Mouse (Mus musculus): ENCODE data around the gene Ascl4. TPM values are rescaled to one million over a fixed set of nuclear protein-coding genes. Genes with fewer than 3 reads are reported as not detected.

Gene Ascl4
- total RNA-seq, 2 experiments from 2014 or later = not detected

- DNase-seq (ENCODE audit: low spot score in 2 of 2) = no peak
These were observed 41.2 kb downstream of the Ascl4 start for GRCm38 (mm10) chr10:85968731-85969130.

DNA sequence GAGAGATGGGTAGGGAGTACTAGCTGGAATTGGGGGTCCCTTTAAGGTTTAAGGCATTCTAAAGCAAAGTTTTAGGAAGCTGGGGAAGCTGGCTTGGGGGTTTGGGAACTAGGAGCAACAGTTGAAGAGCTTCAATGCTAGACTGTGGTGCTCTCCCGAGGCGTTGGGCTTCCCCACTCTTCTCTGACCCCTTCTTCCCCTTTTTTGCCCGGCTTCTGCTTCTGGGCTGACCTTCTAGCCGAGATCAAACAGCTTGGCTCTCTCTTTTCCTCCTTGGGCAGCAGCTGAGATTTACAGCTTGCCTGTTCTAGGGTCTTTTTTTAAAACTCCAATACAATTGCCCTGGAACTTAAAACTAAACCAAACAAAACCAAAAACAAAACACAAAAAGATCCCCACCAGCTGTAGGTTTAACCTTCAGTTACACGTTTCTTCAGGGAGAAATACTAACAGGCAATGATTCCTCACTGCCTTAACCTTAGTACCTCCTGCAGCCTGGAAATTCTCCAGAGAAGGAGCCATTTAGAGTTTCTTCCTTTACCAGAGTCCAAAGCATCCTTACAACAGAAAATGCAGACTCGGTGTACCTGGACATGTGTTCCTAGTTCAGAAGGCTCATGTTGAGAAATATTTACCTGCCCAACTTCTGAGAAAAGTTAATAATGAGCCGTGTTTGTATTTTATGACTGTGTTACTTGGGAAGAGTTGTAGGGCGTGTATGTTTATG is 42.6 kb downstream of the Ascl4 start:
- no peak for DNase-seq (ENCODE audit: low spot score in 2 of 2)

GRCm38 (mm10) chr10:85971826-85972225 is 44.3 kb downstream of the Ascl4 start:
- no peak for DNase-seq (ENCODE audit: low spot score in 2 of 2)

GRCm38 (mm10) chr10:85972915-85973314 is 45.4 kb downstream of the Ascl4 start:
- DNase-seq (ENCODE audit: low spot score in 2 of 2) = no peak

DNA sequence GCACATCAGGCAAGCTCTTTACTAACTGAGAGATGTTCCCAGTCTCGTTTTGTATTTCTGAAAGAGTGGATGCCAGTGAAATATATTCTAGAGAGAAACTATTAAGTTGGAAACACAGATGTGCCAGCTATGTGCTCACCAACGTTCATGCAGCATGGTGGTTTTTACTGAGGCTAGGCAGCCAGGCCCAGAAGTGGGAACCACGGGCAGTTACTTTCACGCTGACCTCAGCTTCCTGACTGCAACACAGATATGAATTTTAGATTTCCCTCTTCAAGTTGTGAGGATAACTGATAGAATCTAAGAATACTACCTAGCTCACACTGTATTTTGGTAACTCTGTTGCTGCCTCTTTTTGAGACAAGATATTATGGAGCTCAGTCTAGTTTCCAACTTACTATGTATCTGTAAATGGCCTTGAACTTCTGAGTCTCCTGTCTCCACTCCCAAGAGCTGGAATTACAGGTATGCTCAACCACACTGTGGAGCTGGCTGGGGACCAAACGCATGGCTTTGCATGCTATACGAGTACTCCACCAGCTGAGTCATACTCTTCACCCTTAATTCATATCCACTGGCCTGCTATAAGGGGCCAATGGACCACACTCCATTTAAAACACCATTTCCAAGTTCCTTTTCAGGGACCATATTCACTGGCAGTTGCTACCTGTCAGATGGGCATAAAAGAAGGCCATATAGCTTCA is 62.1 kb downstream of the Ascl4 start:
- no peak for DNase-seq (ENCODE audit: low spot score in 2 of 2)

DNA sequence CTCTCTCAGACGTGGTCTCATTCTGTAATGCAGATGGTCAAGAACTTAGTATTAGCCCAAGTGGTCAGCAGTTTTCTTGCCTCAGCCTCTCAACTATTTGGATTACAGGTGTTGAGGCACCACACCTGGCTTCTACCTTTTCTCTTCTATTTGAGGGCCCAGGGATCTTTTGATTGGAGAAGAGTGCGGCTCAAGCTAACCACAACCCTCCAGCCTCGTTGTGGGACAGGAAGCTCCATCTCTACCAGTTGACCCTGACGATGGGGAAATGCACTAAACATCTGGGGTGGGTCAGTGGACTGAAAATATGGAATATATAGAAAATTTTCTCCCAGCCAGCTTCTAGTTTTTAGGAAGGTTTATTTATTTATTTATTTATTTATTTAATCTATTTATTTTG is 64.9 kb downstream of the Ascl4 start:
- no peak for DNase-seq (ENCODE audit: low spot score in 2 of 2)

GRCm38 (mm10) chr10:85993836-85994235 is 66.4 kb downstream of the Ascl4 start:
- DNase-seq (ENCODE audit: low spot score in 2 of 2) = no peak

- DNase-seq (ENCODE audit: low spot score in 2 of 2) = peak in 1 of 2 experiments; percentile 4
These were observed 67.1 kb downstream of the Ascl4 start for GRCm38 (mm10) chr10:85994543-85995104.

Other genes starting within 250 kb of the Ascl4 start
- 10 to 100 TPM; 22.3 to 22.7 TPM for gene Pwp1, start 98.2 kb upstream of the Ascl4 start, total RNA-seq (2021)
- 10 to 100 TPM; 17.0 to 19.9 TPM for gene Prdm4, start 10.5 kb upstream of the Ascl4 start, total RNA-seq (2021)
- 10 to 100 TPM; 85.8 to 93.1 TPM for gene Rtcb, start 30.1 kb downstream of the Ascl4 start, total RNA-seq (2021)
- not detected for gene Bpifc, start 84.2 kb downstream of the Ascl4 start, total RNA-seq (2021)
- 10 to 100 TPM; 13.1 to 15.4 TPM for gene Fbxo7, start 94.3 kb downstream of the Ascl4 start, total RNA-seq (2021)

Data from gastrocnemius, postnatal 4 days (tissue).